Mouse (Mus musculus) megakaryocyte, embryonic 14.5 days (primary cell): Measurements from ENCODE around the gene Ccl22.

Source experiments
- FLI1 ChIP-seq: IDR thresholded peaks from 2 replicates; pipeline ENCODE4 v1.6.1; 2012; ENCODE audit warnings: low read length, inconsistent platforms, mixed read lengths
- GATA1 ChIP-seq: IDR thresholded peaks from 3 replicates; pipeline ENCODE4 v1.6.1; 2012; ENCODE audit warnings: mixed read lengths, low read length, inconsistent platforms, borderline replicate concordance

- TF ChIP-seq FLI1 (no peak), GATA1 (no peak)
These were observed 3.7 kb upstream of the Ccl22 start for GRCm38 (mm10) chr8:94741726-94742125.
